Mouse (Mus musculus) cortical plate, adult 2 months (tissue): Measurements from ENCODE around the gene Ccl8. TPM values are rescaled to one million over a fixed set of nuclear protein-coding genes. Genes with fewer than 3 reads are reported as not detected.

Experiments used
- H3K27ac ChIP-seq: fragments of 200-500 bp; 2 replicates; pipeline ENCODE4 v1.5.1; 2012; ENCODE audit warnings: low read length, control low read depth, inconsistent platforms; ENCODE audit not compliant: insufficient read depth
- H3K4me1 ChIP-seq: fragments of 200-500 bp; 2 replicates; pipeline ENCODE4 v1.6.1; 2011; ENCODE audit warnings: low read length; ENCODE audit not compliant: control insufficient read depth, insufficient read depth
- H3K4me3 ChIP-seq: fragments of 200-500 bp; 2 replicates; pipeline ENCODE4 v1.5.1; 2011; ENCODE audit warnings: mild to moderate bottlenecking, low read length, control low read depth; ENCODE audit not compliant: insufficient read depth
- CTCF ChIP-seq: fragments of 200-500 bp; IDR thresholded peaks from 2 replicates; pipeline ENCODE4 v1.5.1; 2011; ENCODE audit warnings: mild to moderate bottlenecking, control low read depth, low read length; ENCODE audit not compliant: insufficient read depth; ENCODE audit errors: extremely low read depth
- POLR2A ChIP-seq: fragments of 200-500 bp; IDR thresholded peaks from 2 replicates; pipeline ENCODE4 v1.6.1; 2011; ENCODE audit warnings: mild to moderate bottlenecking, low read length, control low read depth; ENCODE audit not compliant: insufficient read depth; ENCODE audit errors: extremely low read depth
- polyA plus RNA-seq: library from polyadenylated mRNA; depleted of rRNA; stranded (reverse); fragments of >200 nt; gene quantifications from 2 replicates; pipeline ENCODE4 v1.2.3, GENCODE M21; 2012; rRNA removed

The Ccl8 gene
- polyA plus RNA-seq, 1 experiment = not detected

DNA sequence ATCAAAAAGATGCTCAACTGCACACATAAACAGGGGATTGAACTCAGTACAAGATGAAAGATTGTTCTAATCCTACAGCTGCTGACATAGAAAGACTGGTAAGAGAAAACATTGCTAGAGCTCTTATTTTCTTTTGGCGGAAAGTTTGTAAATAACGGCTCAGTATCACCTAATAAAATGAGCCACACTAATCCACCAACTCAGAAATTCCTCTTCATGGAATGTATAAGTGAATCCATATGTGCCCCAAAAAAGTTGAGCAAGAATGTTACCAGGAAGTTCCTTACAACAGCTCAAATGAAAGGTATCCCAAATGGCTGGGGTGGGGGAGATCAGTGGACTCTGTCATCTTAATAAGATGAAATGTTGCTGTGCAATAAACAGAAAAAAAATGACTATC, 44.1 kb downstream of the Ccl8 start:
- Histone ChIP-seq H3K4me3 (no peak overlapping the region), H3K27ac (no peak overlapping the region), H3K4me1 (no peaks in the 10 kb centered on the region)
- TF ChIP-seq CTCF (no peak), POLR2A (no peak)

DNA sequence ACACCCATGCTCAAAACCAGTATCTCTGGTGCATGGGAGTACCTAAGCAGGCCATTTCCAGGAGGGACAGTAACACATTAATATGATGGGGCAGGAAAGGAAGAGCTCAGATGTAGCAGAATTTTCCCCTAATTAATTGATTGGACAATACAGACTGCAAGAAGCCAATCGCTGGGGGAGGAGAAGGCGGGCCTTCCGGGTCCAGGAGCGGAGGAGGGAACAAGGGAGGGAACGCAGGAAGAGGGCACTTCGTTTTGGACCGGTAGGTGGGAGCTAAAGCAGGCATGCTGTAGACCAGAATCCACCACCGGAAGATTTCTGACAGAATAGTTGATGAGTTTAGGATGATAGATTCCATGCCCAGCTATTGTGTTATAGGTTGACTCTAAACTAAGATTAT, 48.3 kb downstream of the Ccl8 start:
- H3K27ac ChIP-seq = no peak overlapping the region
- H3K4me3 ChIP-seq = no peak overlapping the region
- no peaks in the 10 kb centered on the region for H3K4me1 ChIP-seq
- TF ChIP-seq POLR2A = no peak

Other genes starting within 250 kb of the Ccl8 start
- gene Asic2, start 146.7 kb upstream of the Ccl8 start, polyA plus RNA-seq = 51.8 and 53.6 TPM in 2 replicates
- gene Ccl2, start 79.6 kb upstream of the Ccl8 start, polyA plus RNA-seq = 0.19 TPM in 1 of 2 replicates, not detected in the other
- not detected in 2 replicates for gene Gm17268, start 76.6 kb upstream of the Ccl8 start, polyA plus RNA-seq
- 0.19 TPM in 1 of 2 replicates, not detected in the other for gene Ccl7, start 69.5 kb upstream of the Ccl8 start, polyA plus RNA-seq
- not detected in 2 replicates for gene Ccl11, start 57.4 kb upstream of the Ccl8 start, polyA plus RNA-seq
- 1.0 and 1.8 TPM in 2 replicates for gene Ccl12, start 13.3 kb upstream of the Ccl8 start, polyA plus RNA-seq
- gene Ccl1, start 190.5 kb downstream of the Ccl8 start, polyA plus RNA-seq = not detected in 2 replicates